Mouse (Mus musculus): ENCODE measurements at regions not wholly inside any gene's neighbourhood (a gene's known extent, or its start where the extent isn't known, plus 50 kb on each side); places are given as distances from the start of the nearest gene placed in this dataset.

DNA sequence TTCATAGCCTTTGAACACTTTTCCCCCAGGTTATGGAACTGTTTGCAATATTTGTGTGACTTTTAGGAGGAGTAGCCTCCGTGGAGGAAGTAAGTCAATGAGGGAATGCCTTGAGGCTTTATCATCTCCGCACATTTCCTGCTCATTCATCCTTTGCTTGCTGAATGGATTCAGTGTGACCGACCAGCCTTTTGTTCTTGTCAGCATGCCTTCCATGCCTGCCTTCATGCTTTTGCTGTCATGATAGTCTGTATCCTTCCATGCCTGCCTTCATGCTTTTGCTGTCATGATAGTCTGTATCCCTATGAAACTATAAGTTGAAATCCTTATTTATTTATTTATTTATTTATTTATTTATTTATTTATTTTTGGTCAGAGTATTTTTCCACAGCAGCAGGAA is 87.8 kb upstream of the Rorb start:
- TF ChIP-seq CTCF (conservative IDR thresholded peaks at IDR 0.05; ENCODE audit: low read length): no peak
- no peak for TF ChIP-seq NANOG (IDR thresholded peaks at IDR 0.05; ENCODE audit: borderline replicate concordance, low read length)
